Mouse (Mus musculus) midbrain, embryonic 11.5 days (tissue): ENCODE measurements at regions not wholly inside any gene's neighbourhood (a gene's known extent, or its start where the extent isn't known, plus 50 kb on each side); places are given as distances from the start of the nearest gene placed in this dataset.

Source experiments
- ATAC-seq: fragments of 200-750 bp; cut with Nextera tagmentation; 2 replicates; pipeline ENCODE4 v1.8.0; 2017; ENCODE audit warnings: moderate TSS enrichment, moderate library complexity; ENCODE audit not compliant: low FRiP score
- DNase-seq: peaks from one replicate; pipeline ENCODE4 v3.0.0; 2015; ENCODE audit warnings: low spot score; ENCODE audit errors: missing footprints
- H3K27ac ChIP-seq: fragments of 300-500 bp; sonication (generic); 2 replicates; pipeline ENCODE4 v1.5.1; 2014; ENCODE audit warnings: low read depth, low read length
- H3K27me3 ChIP-seq: fragments of 300-500 bp; sonication (generic); 2 replicates; pipeline ENCODE4 v1.6.1; 2014; ENCODE audit warnings: mild to moderate bottlenecking, low read length, moderate library complexity, mixed read lengths; ENCODE audit not compliant: control insufficient read depth, insufficient read depth
- H3K36me3 ChIP-seq: fragments of 300-500 bp; sonication (generic); 2 replicates; pipeline ENCODE4 v1.6.1; 2014; ENCODE audit warnings: mild to moderate bottlenecking, low read length, moderate library complexity, mixed read lengths; ENCODE audit not compliant: control insufficient read depth, insufficient read depth
- H3K4me1 ChIP-seq: fragments of 300-500 bp; sonication (generic); 2 replicates; pipeline ENCODE4 v1.6.1; 2014; ENCODE audit warnings: low read length; ENCODE audit not compliant: control insufficient read depth, insufficient read depth
- H3K4me2 ChIP-seq: fragments of 300-500 bp; sonication (generic); 2 replicates; pipeline ENCODE4 v1.6.1; 2014; ENCODE audit warnings: mild to moderate bottlenecking, moderate library complexity
- H3K4me3 ChIP-seq: fragments of 300-500 bp; sonication (generic); 2 replicates; pipeline ENCODE4 v1.5.1; 2014; ENCODE audit warnings: low read depth, low read length
- H3K9ac ChIP-seq: fragments of 300-500 bp; sonication (generic); 2 replicates; pipeline ENCODE4 v1.6.1; 2014; ENCODE audit warnings: low read length
- H3K9me3 ChIP-seq: fragments of 300-500 bp; sonication (generic); 2 replicates; pipeline ENCODE4 v1.6.1; 2016; ENCODE audit warnings: low read length; ENCODE audit not compliant: control insufficient read depth
- WGBS: fragments of 180-500 bp; shearing (Covaris S2); extraction: QIAGEN DNeasy Blood & Tissue Kit; methylation state at CpG from one replicate; pipeline ENCODE4 v1.1.7; 2014; 5-methylcytosine and 5-hydroxymethylcytosine counted together

DNA sequence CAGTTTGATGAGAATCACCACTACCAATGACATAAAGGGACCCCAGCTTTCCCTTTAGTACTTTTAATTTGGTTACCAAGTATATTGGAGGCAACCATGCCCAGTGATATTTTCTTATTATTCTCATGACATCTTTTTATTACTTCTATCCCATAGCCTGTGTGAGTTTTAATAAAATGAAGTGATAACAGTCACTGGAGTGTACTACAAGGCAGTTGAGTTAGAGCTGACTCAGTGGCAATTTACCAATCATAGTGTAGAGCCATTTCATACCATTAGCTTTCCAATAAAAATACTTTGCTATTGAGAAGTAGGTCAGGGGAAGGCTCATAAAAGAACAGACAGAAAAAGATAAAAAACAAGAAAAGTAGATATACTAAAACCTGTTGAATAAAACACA is 353.2 kb upstream of the Galntl6 start:
- Histone ChIP-seq H3K4me3 (no peak overlapping the region), H3K36me3 (no peaks in the 10 kb centered on the region), H3K4me2 (no peak overlapping the region), H3K9me3 (no peaks in the 10 kb centered on the region; the same call in 1 of the 2 replicates), H3K27ac (no peak overlapping the region), H3K27me3 (no peaks in the 10 kb centered on the region), H3K9ac (no peak overlapping the region), H3K4me1 (no peaks in the 10 kb centered on the region)
- ATAC-seq (no peak), DNase-seq (no peak)

DNA sequence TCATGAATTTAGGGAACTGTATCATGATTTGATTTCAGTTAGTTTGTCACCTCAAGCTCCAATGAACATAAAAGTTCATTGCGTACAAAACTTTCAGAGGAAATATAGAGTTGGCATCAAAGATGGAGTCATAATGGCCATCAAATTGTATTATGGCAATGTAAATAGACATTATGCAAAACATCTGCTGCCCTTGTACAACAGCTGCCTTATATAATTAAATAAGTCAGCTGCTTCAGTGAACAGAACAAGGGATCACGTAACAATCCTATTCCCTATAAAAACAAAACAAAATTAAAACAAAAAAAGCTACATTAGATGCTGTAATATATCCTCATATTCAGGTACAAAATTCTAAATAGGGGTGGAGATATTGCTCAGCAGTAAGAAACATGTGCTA is 320.4 kb upstream of the Galntl6 start:
- Histone ChIP-seq H3K27me3 (no peaks in the 10 kb centered on the region), H3K4me3 (no peak overlapping the region), H3K9ac (no peak overlapping the region), H3K27ac (no peak overlapping the region), H3K4me2 (no peak overlapping the region), H3K36me3 (no peaks in the 10 kb centered on the region), H3K9me3 (no peaks in the 10 kb centered on the region), H3K4me1 (no peaks in the 10 kb centered on the region)
- DNase-seq = no peak
- ATAC-seq = no peak
- 90% methylated on average over 2 of the region's 2 CpGs for WGBS

DNA sequence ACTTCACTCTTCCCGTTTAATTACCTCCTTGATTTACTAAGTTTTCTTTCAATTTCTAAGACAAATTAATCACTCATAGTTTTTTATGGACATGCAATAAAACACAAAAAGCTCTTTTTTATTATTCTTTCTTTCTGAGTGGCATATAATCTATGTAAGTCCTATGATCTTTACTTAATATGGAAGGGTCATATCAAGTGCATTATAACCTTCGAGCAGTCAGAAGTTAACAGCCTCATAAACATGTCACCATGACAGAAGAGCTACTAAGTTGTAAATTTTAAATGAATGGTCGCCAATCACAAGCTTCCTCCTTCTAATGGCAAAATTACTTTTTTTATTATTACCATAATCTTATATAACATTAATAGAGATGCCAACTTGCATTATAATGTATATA is 312.2 kb upstream of the Galntl6 start:
- H3K36me3 ChIP-seq = no peaks in the 10 kb centered on the region
- DNase-seq = no peak
- no peaks in the 10 kb centered on the region for H3K9me3 ChIP-seq
- no peaks in the 10 kb centered on the region for H3K27me3 ChIP-seq
- no peak overlapping the region for H3K4me3 ChIP-seq
- H3K27ac ChIP-seq = no peak overlapping the region
- H3K4me2 ChIP-seq = no peak overlapping the region
- H3K4me1 ChIP-seq = no peaks in the 10 kb centered on the region
- no peak for ATAC-seq
- WGBS = 88% methylated on average over 3 of the region's 3 CpGs
- H3K9ac ChIP-seq = no peak overlapping the region

- no peak overlapping the region for H3K9ac ChIP-seq
- H3K36me3 ChIP-seq = no peaks in the 10 kb centered on the region
- DNase-seq (no peak), ATAC-seq (0 out of 2 replicates have a peak, but pooled peaks have one; percentile 33)
- no peaks in the 10 kb centered on the region for H3K4me1 ChIP-seq
- H3K4me3 ChIP-seq = no peak overlapping the region
- no peaks in the 10 kb centered on the region for H3K27me3 ChIP-seq
- 76% methylated on average over 1 of the region's 1 CpGs for WGBS
- no peaks in the 10 kb centered on the region for H3K9me3 ChIP-seq
- no peak overlapping the region for H3K4me2 ChIP-seq
- no peak overlapping the region for H3K27ac ChIP-seq
Observed at GRCm38 (mm10) chr8:59174578-59175357, 262.3 kb upstream of the Galntl6 start.

GRCm38 (mm10) chr8:59130777-59131176 is 218.3 kb upstream of the Galntl6 start:
- 88% methylated on average over 2 of the region's 2 CpGs for WGBS
- no peaks in the 10 kb centered on the region for H3K9me3 ChIP-seq
- ATAC-seq = no peak
- DNase-seq = no peak
- no peak overlapping the region for H3K4me3 ChIP-seq
- no peaks in the 10 kb centered on the region for H3K36me3 ChIP-seq
- H3K4me2 ChIP-seq = no peak overlapping the region
- H3K27ac ChIP-seq = no peak overlapping the region
- no peaks in the 10 kb centered on the region for H3K4me1 ChIP-seq
- no peak overlapping the region for H3K9ac ChIP-seq
- H3K27me3 ChIP-seq = no peaks in the 10 kb centered on the region

GRCm38 (mm10) chr8:59113221-59113620 is 200.8 kb upstream of the Galntl6 start:
- ATAC-seq = no peak

DNA sequence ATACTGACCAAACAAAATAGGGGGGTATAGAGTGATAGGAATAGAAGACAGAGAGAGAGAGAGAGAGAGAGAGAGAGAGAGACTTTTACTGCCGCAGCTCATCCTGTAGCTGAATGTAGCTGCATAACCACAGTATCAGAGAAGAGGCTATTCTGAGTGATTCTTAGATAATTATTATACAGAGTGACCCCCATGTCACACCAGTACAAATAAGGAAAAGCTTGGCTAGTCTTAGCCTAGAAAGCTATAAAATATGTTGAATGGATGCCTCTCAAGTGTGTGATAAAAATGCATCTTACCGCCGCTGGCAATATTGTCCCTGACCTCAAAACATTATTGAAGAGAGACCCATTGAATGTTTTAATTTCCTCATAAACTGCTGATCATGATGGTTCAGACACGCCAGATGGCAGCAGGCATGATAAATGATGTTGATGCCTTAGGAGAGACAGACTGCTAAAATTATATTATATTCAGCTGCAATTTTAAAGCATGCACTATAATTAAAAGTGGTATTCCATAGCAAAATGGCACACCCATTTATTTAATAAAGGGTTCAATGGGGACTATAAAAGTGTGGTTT is 178.9 kb upstream of the Galntl6 start:
- Histone ChIP-seq H3K9me3 (no peaks in the 10 kb centered on the region), H3K4me1 (no peaks in the 10 kb centered on the region), H3K27me3 (no peaks in the 10 kb centered on the region), H3K4me2 (no peak overlapping the region), H3K27ac (no peak overlapping the region), H3K9ac (no peak overlapping the region), H3K4me3 (no peak overlapping the region), H3K36me3 (no peaks in the 10 kb centered on the region)
- ATAC-seq (no peak), DNase-seq (no peak)
- WGBS = 91% methylated on average over 4 of the region's 4 CpGs

More at GRCm38 (mm10) chr8:59113221-59113620, 200.8 kb upstream of the Galntl6 start:
- Histone ChIP-seq H3K9me3 (no peaks in the 10 kb centered on the region), H3K4me1 (no peaks in the 10 kb centered on the region), H3K4me2 (no peak overlapping the region), H3K27ac (no peak overlapping the region), H3K4me3 (no peak overlapping the region), H3K27me3 (no peaks in the 10 kb centered on the region), H3K36me3 (no peaks in the 10 kb centered on the region), H3K9ac (no peak overlapping the region)
- DNase-seq = no peak
- WGBS = 55% methylated on average over 3 of the region's 3 CpGs
